Mouse (Mus musculus): ENCODE results near the gene Epha8. TPM values are rescaled to one million over a fixed set of nuclear protein-coding genes. Genes with fewer than 3 reads are reported as not detected.

Gene Epha8
- polyA plus RNA-seq, 1 experiment from 2014 or later: 2.5 TPM

GRCm38 (mm10) chr4:136944558-136945350, 11.9 kb downstream of the Epha8 start:
- Histone ChIP-seq H3K4me2 (ENCODE audit: low read depth) (no peak overlapping the region), H3K27me3 (ENCODE audit: control insufficient read depth, insufficient read depth, low read length) (no peaks in the 10 kb centered on the region), H3K27ac (ENCODE audit: low read depth, low read length) (peak overlapping the region; percentile 50; the same call in 1 of the 2 replicates), H3K9ac (ENCODE audit: low read length) (no peak overlapping the region), H3K36me3 (ENCODE audit: control insufficient read depth, insufficient read depth, low read length) (no peaks in the 10 kb centered on the region), H3K4me3 (ENCODE audit: low read depth, low read length) (no peak overlapping the region), H3K4me1 (ENCODE audit: control insufficient read depth, insufficient read depth, low read length) (peaks cover 9% of the 10 kb centered on the region), H3K9me3 (ENCODE audit: control insufficient read depth, low read length) (no peaks in the 10 kb centered on the region)
- ATAC-seq (ENCODE audit: insufficient read depth, low FRiP score, low TSS enrichment) (no peak), DNase-seq (ENCODE audit: low spot score) (no peak)
- WGBS: 79% methylated on average over 11 of the region's 11 CpGs

- 34% methylated on average over 13 of the region's 13 CpGs for WGBS
- Histone ChIP-seq H3K4me3 (ENCODE audit: low read depth, low read length) (no peak overlapping the region), H3K9ac (ENCODE audit: low read length) (no peak overlapping the region), H3K4me1 (ENCODE audit: control insufficient read depth, insufficient read depth, low read length) (0 out of 2 replicates have a peak, but pooled peaks cover 4% of the 10 kb centered on the region), H3K27ac (ENCODE audit: low read depth, low read length) (no peak overlapping the region), H3K4me2 (ENCODE audit: low read depth) (no peak overlapping the region), H3K9me3 (ENCODE audit: control insufficient read depth, low read length) (no peaks in the 10 kb centered on the region), H3K27me3 (ENCODE audit: control insufficient read depth, insufficient read depth, low read length) (no peaks in the 10 kb centered on the region), H3K36me3 (ENCODE audit: control insufficient read depth, insufficient read depth, low read length) (no peaks in the 10 kb centered on the region)
- ATAC-seq (ENCODE audit: insufficient read depth, low FRiP score, low TSS enrichment) (no peak), DNase-seq (ENCODE audit: low spot score) (no peak)
These were observed 13.4 kb downstream of the Epha8 start for GRCm38 (mm10) chr4:136943175-136943574.

- no peaks in the 10 kb centered on the region for H3K27me3 ChIP-seq (ENCODE audit: control insufficient read depth, insufficient read depth, low read length)
- no peak overlapping the region for H3K4me2 ChIP-seq (ENCODE audit: low read depth)
- WGBS: 37% methylated on average over 18 of the region's 18 CpGs
- no peak overlapping the region; the same call in 1 of the 2 replicates for H3K9ac ChIP-seq (ENCODE audit: low read length)
- no peak overlapping the region for H3K4me3 ChIP-seq (ENCODE audit: low read depth, low read length)
- no peak for ATAC-seq (ENCODE audit: insufficient read depth, low FRiP score, low TSS enrichment)
- no peaks in the 10 kb centered on the region for H3K9me3 ChIP-seq (ENCODE audit: control insufficient read depth, low read length)
- no peak for DNase-seq (ENCODE audit: low spot score)
- 0 out of 2 replicates have a peak, but pooled peaks cover 4% of the 10 kb centered on the region for H3K4me1 ChIP-seq (ENCODE audit: control insufficient read depth, insufficient read depth, low read length)
- H3K36me3 ChIP-seq (ENCODE audit: control insufficient read depth, insufficient read depth, low read length): no peaks in the 10 kb centered on the region
- no peak overlapping the region for H3K27ac ChIP-seq (ENCODE audit: low read depth, low read length)
These were observed 13.9 kb downstream of the Epha8 start for GRCm38 (mm10) chr4:136942761-136943160.

- WGBS: 91% methylated on average over 5 of the region's 5 CpGs
- Histone ChIP-seq H3K4me3 (ENCODE audit: low read depth, low read length) (no peak overlapping the region), H3K36me3 (ENCODE audit: control insufficient read depth, insufficient read depth, low read length) (no peaks in the 10 kb centered on the region), H3K4me2 (ENCODE audit: low read depth) (no peak overlapping the region), H3K4me1 (ENCODE audit: control insufficient read depth, insufficient read depth, low read length) (0 out of 2 replicates have a peak, but pooled peaks cover 4% of the 10 kb centered on the region), H3K27me3 (ENCODE audit: control insufficient read depth, insufficient read depth, low read length) (no peaks in the 10 kb centered on the region), H3K27ac (ENCODE audit: low read depth, low read length) (no peak overlapping the region), H3K9me3 (ENCODE audit: control insufficient read depth, low read length) (no peaks in the 10 kb centered on the region), H3K9ac (ENCODE audit: low read length) (no peak overlapping the region)
- ATAC-seq (ENCODE audit: insufficient read depth, low FRiP score, low TSS enrichment) (no peak), DNase-seq (ENCODE audit: low spot score) (no peak)
These were observed 18.7 kb downstream of the Epha8 start for GRCm38 (mm10) chr4:136937935-136938334.

GRCm38 (mm10) chr4:136937344-136937743, 19.3 kb downstream of the Epha8 start:
- 76% methylated on average over 4 of the region's 4 CpGs for WGBS
- Histone ChIP-seq H3K9me3 (ENCODE audit: control insufficient read depth, low read length) (no peaks in the 10 kb centered on the region), H3K9ac (ENCODE audit: low read length) (no peak overlapping the region), H3K4me3 (ENCODE audit: low read depth, low read length) (no peak overlapping the region), H3K27ac (ENCODE audit: low read depth, low read length) (no peak overlapping the region), H3K27me3 (ENCODE audit: control insufficient read depth, insufficient read depth, low read length) (no peaks in the 10 kb centered on the region), H3K4me2 (ENCODE audit: low read depth) (no peak overlapping the region), H3K4me1 (ENCODE audit: control insufficient read depth, insufficient read depth, low read length) (no peaks in the 10 kb centered on the region), H3K36me3 (ENCODE audit: control insufficient read depth, insufficient read depth, low read length) (no peaks in the 10 kb centered on the region)
- DNase-seq (ENCODE audit: low spot score): no peak
- no peak for ATAC-seq (ENCODE audit: insufficient read depth, low FRiP score, low TSS enrichment)

DNA sequence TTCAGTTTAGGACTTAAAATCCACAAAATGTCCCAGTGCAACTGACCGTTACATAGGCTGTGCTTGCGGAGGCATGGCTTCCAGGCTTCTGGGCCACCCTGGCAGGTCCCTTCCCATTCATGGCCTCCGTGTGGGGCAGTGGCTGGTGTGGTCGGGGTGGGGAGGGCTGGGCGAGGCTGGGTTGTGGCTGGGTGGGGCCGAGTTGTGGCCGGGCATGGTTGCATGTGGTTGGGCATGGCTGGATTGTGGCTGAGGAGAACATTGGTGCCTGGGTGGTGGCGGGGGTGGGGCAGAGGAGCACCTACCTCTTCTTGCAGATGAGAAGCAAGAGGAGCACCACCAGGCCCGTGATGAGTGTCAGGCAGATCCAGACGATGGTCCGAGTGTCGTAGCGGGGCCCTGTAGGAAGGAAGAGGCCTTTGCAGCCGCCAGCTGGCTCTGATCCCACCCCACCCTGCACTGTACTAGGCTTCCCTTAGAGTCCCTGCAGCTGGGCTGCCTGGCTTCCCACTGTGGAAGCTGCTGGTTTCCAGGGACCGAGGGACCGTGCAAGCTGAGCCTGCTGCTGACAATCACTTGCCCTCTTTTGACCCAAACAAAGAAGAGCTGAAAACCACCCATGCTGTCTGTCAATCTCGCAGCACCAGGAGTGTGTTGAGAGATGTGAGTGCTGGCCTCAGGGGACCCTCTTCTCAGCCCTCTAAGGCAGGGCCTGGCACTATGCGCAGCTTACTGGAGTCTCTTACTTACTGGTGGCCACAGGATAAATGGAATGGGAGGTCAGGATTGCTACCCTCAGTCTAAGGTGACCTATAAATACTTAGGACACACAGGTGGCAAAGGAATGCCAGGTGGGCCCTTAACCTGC, 21.6 kb downstream of the Epha8 start:
- ATAC-seq (ENCODE audit: insufficient read depth, low FRiP score, low TSS enrichment): no peak
- Histone ChIP-seq H3K36me3 (ENCODE audit: control insufficient read depth, insufficient read depth, low read length) (no peaks in the 10 kb centered on the region), H3K9me3 (ENCODE audit: control insufficient read depth, low read length) (no peaks in the 10 kb centered on the region), H3K4me2 (ENCODE audit: low read depth) (no peak overlapping the region), H3K4me1 (ENCODE audit: control insufficient read depth, insufficient read depth, low read length) (no peaks in the 10 kb centered on the region), H3K9ac (ENCODE audit: low read length) (no peak overlapping the region), H3K27me3 (ENCODE audit: control insufficient read depth, insufficient read depth, low read length) (no peaks in the 10 kb centered on the region), H3K27ac (ENCODE audit: low read depth, low read length) (no peak overlapping the region), H3K4me3 (ENCODE audit: low read depth, low read length) (no peak overlapping the region)
- DNase-seq (ENCODE audit: low spot score): no peak
- WGBS: 60% methylated on average over 17 of the region's 18 CpGs

DNA sequence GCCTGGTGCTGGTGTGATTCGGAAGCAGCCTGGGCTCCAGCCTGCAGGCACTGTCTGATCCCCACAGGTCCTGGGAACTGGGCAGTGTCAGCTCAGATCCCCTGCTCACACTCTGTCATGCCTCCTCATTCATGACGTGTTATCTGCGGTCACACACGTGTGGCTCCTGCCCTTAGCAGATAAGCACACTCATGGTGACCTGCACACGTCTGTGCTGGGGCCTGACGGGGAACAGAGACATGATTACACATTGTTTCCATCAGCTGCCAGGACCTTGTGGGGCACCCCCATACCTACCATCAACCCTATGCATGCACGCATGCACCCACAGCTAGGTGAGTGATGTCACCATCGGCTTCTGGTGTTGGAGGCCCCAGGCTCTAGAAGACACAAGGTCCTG, 26.1 kb downstream of the Epha8 start:
- H3K4me1 ChIP-seq (ENCODE audit: control insufficient read depth, insufficient read depth, low read length): no peaks in the 10 kb centered on the region
- no peaks in the 10 kb centered on the region for H3K9me3 ChIP-seq (ENCODE audit: control insufficient read depth, low read length)
- H3K4me3 ChIP-seq (ENCODE audit: low read depth, low read length): no peak overlapping the region
- H3K27ac ChIP-seq (ENCODE audit: low read depth, low read length): no peak overlapping the region
- no peak overlapping the region for H3K9ac ChIP-seq (ENCODE audit: low read length)
- ATAC-seq (ENCODE audit: insufficient read depth, low FRiP score, low TSS enrichment) (no peak), DNase-seq (ENCODE audit: low spot score) (no peak)
- no peak overlapping the region for H3K4me2 ChIP-seq (ENCODE audit: low read depth)
- 92% methylated on average over 8 of the region's 8 CpGs for WGBS
- H3K27me3 ChIP-seq (ENCODE audit: control insufficient read depth, insufficient read depth, low read length): no peaks in the 10 kb centered on the region; the same call in 1 of the 2 replicates
- H3K36me3 ChIP-seq (ENCODE audit: control insufficient read depth, insufficient read depth, low read length): no peaks in the 10 kb centered on the region

GRCm38 (mm10) chr4:136928928-136929327, 27.7 kb downstream of the Epha8 start:
- Histone ChIP-seq H3K27ac (ENCODE audit: low read depth, low read length) (no peak overlapping the region), H3K9ac (ENCODE audit: low read length) (no peak overlapping the region), H3K4me3 (ENCODE audit: low read depth, low read length) (no peak overlapping the region), H3K4me1 (ENCODE audit: control insufficient read depth, insufficient read depth, low read length) (no peaks in the 10 kb centered on the region), H3K27me3 (ENCODE audit: control insufficient read depth, insufficient read depth, low read length) (peaks cover 2% of the 10 kb centered on the region), H3K36me3 (ENCODE audit: control insufficient read depth, insufficient read depth, low read length) (no peaks in the 10 kb centered on the region), H3K9me3 (ENCODE audit: control insufficient read depth, low read length) (no peaks in the 10 kb centered on the region), H3K4me2 (ENCODE audit: low read depth) (no peak overlapping the region)
- DNase-seq (ENCODE audit: low spot score) (peak; percentile 61), ATAC-seq (ENCODE audit: insufficient read depth, low FRiP score, low TSS enrichment) (no peak)
- 15% methylated on average over 5 of the region's 5 CpGs for WGBS

Measured in neural tube, embryonic 11.5 days (tissue).